Mouse (Mus musculus): Measurements from ENCODE around the gene Insig2.

GRCm38 (mm10) chr1:121377410-121377809, 45.0 kb upstream of the Insig2 start:
- TF ChIP-seq CTCF (IDR thresholded peaks at IDR 0.05; ENCODE audit: extremely low read depth, insufficient read depth, insufficient read length, insufficient replicate concordance) = no peak
- TF ChIP-seq POLR2A (IDR thresholded peaks at IDR 0.05; ENCODE audit: low read depth, low read length) = no peak

All from spleen, adult 2 months (tissue).